Mouse (Mus musculus): Measurements from ENCODE around the gene Aacs.

DNA sequence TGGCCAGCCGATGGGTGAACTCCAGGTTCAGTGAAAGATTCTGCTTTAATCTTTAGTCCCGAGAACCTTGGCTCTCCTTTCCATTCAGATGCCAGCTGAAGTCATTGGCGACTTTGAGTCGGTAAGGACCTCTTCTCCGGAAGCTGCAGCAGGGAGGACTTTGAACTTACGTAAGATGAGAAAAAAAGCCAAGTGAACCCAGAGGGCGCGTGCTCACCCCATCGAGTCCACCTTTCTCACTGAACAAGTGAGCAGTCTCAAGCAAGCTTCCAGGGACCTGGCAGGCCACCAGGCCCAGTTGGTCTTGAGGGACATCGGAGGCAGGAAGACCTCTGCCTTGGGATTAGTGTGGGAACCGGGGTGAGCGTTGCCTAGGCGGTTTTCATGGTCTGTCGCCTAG, 8.4 kb upstream of the Aacs start:
- no peak for TF ChIP-seq POLR2A (IDR thresholded peaks at IDR 0.05; ENCODE audit: low read depth, low read length)
- TF ChIP-seq CTCF (IDR thresholded peaks at IDR 0.05; ENCODE audit: extremely low read depth, insufficient read length, insufficient replicate concordance, low read depth, low read length): no peak
